Mouse (Mus musculus) forebrain, postnatal 0 days (tissue): ENCODE results near the gene Olfr855. TPM values are rescaled to one million over a fixed set of nuclear protein-coding genes. Genes with fewer than 3 reads are reported as not detected.
A peak's percentile ranks its signal among the peaks of the same experiment; 100 is the strongest.

Experiments used
- ATAC-seq: fragments of 200-750 bp; cut with Nextera tagmentation; 2 replicates; pipeline ENCODE4 v1.8.0; 2017; ENCODE audit warnings: mild to moderate bottlenecking, moderate library complexity
- DNase-seq: peaks from one replicate; pipeline ENCODE4 v3.0.0-alpha.2; 2015
- H3K27ac ChIP-seq: fragments of 300-500 bp; sonication (generic); 2 replicates; pipeline ENCODE4 v1.5.1; 2014; ENCODE audit warnings: low read depth, mild to moderate bottlenecking, antibody characterized with exemption, low read length, moderate library complexity, mixed read lengths
- H3K27me3 ChIP-seq: fragments of 300-500 bp; sonication (generic); 2 replicates; pipeline ENCODE4 v1.6.1; 2014; ENCODE audit warnings: mild to moderate bottlenecking, low read length, mixed read lengths; ENCODE audit not compliant: insufficient read depth
- H3K36me3 ChIP-seq: fragments of 300-500 bp; sonication (generic); 2 replicates; pipeline ENCODE4 v1.6.1; 2014; ENCODE audit warnings: mild to moderate bottlenecking, moderate library complexity; ENCODE audit not compliant: insufficient read depth
- H3K4me1 ChIP-seq: fragments of 300-500 bp; sonication (generic); 2 replicates; pipeline ENCODE4 v1.6.1; 2014; ENCODE audit warnings: antibody characterized with exemption; ENCODE audit not compliant: insufficient read depth
- H3K4me2 ChIP-seq: fragments of 300-500 bp; sonication (generic); 2 replicates; pipeline ENCODE4 v1.6.1; 2014; ENCODE audit warnings: low read depth, mild to moderate bottlenecking, moderate library complexity
- H3K4me3 ChIP-seq: fragments of 300-500 bp; sonication (generic); 2 replicates; pipeline ENCODE4 v1.5.1; 2014; ENCODE audit warnings: low read depth, low read length, mixed read lengths
- H3K9ac ChIP-seq: fragments of 300-500 bp; sonication (generic); 2 replicates; pipeline ENCODE4 v1.6.1; 2014; ENCODE audit warnings: mild to moderate bottlenecking
- H3K9me3 ChIP-seq: fragments of 300-500 bp; sonication (generic); 2 replicates; pipeline ENCODE4 v1.6.1; 2016; ENCODE audit warnings: low read length
- CTCF ChIP-seq: sonication (generic); IDR thresholded peaks from 2 replicates; pipeline ENCODE4 v1.5.1; 2016; ENCODE audit warnings: antibody characterized with exemption, control low read depth, low read depth
- WGBS: fragments of 180-500 bp; shearing (Covaris S2); extraction: QIAGEN DNeasy Blood & Tissue Kit; methylation state at CpG from one replicate; pipeline ENCODE4 v1.1.7; 2014; 5-methylcytosine and 5-hydroxymethylcytosine counted together
- polyA plus RNA-seq: library from polyadenylated mRNA; unstranded; fragments of >200 nt; fragmentation: Nextera tagmentation; extraction: Ambion mirVana; gene quantifications from 2 replicates; pipeline ENCODE4 v1.2.1, GENCODE M21; 2015
- total RNA-seq: library from RNA; depleted of rRNA; stranded (reverse); fragments of >200 nt; gene quantifications from 2 replicates; pipeline ENCODE4 v1.2.3, GENCODE M21; 2014; rRNA removed

Gene Olfr855
- total RNA-seq (not detected in 2 replicates), polyA plus RNA-seq (not detected in 2 replicates)

GRCm38 (mm10) chr9:19582317-19582716, at the start of gene Olfr855:
Gene Olfr855 (plus strand): TSS chr9:19582617.
- H3K36me3 ChIP-seq = no peaks in the 10 kb centered on the region
- no peak for ATAC-seq
- TF ChIP-seq CTCF = no peak

GRCm38 (mm10) chr9:19540976-19541375, 41.4 kb upstream of the Olfr855 start, which contains the start of gene Olfr853:
Gene Olfr853 (minus strand): TSS chr9:19541076.
- H3K4me3 ChIP-seq = no peak within 1 kb of the TSS
- H3K9ac ChIP-seq = no peak within 1 kb of the TSS
- no peak within 1 kb of the TSS for H3K27ac ChIP-seq
- H3K4me2 ChIP-seq = no peak within 1 kb of the TSS
- TF ChIP-seq CTCF = no peak
- DNase-seq (no peak), ATAC-seq (no peak)
- H3K27me3 ChIP-seq = no peaks in the 10 kb centered on the region
- no peaks in the 10 kb centered on the region for H3K9me3 ChIP-seq
- no peaks in the 10 kb centered on the region for H3K36me3 ChIP-seq
- H3K4me1 ChIP-seq = no peaks in the 10 kb centered on the region
- 76% methylated on average over 1 of the region's 1 CpGs for WGBS

More at GRCm38 (mm10) chr9:19582317-19582716, at the start of gene Olfr855:
- H3K9ac ChIP-seq = no peak within 1 kb of the TSS
- no peaks in the 10 kb centered on the region for H3K9me3 ChIP-seq
- no peaks in the 10 kb centered on the region for H3K27me3 ChIP-seq
- H3K4me3 ChIP-seq = no peak within 1 kb of the TSS
- DNase-seq = no peak
- no peak within 1 kb of the TSS for H3K4me2 ChIP-seq
- H3K27ac ChIP-seq = no peak within 1 kb of the TSS
- no peaks in the 10 kb centered on the region for H3K4me1 ChIP-seq

- Histone ChIP-seq H3K4me2 (no peak within 1 kb of the TSS), H3K4me3 (no peak within 1 kb of the TSS), H3K9me3 (peaks cover 5% of the 10 kb centered on the region; the same call in 1 of the 2 replicates), H3K9ac (no peak within 1 kb of the TSS), H3K27ac (no peak within 1 kb of the TSS), H3K4me1 (no peaks in the 10 kb centered on the region), H3K27me3 (no peaks in the 10 kb centered on the region), H3K36me3 (no peaks in the 10 kb centered on the region)
- TF ChIP-seq CTCF = no peak
- ATAC-seq (no peak), DNase-seq (no peak)
- WGBS = 70% methylated on average over 1 of the region's 1 CpGs
These were observed 15.1 kb upstream of the Olfr855 start, which contains the start of gene Olfr854 for GRCm38 (mm10) chr9:19567282-19567681. Gene Olfr854 (minus strand): TSS chr9:19567382.

GRCm38 (mm10) chr9:19621297-19621696, 38.9 kb downstream of the Olfr855 start:
- Histone ChIP-seq H3K9me3 (no peaks in the 10 kb centered on the region), H3K4me2 (no peak overlapping the region), H3K4me1 (no peaks in the 10 kb centered on the region), H3K9ac (no peak overlapping the region), H3K36me3 (peaks cover 5% of the 10 kb centered on the region), H3K4me3 (no peak overlapping the region), H3K27ac (no peak overlapping the region), H3K27me3 (no peaks in the 10 kb centered on the region)
- 97% methylated on average over 3 of the region's 3 CpGs for whole genome bisulfite sequencing
- DNase-seq = peak; percentile 1
- no peak for TF ChIP-seq CTCF
- ATAC-seq = no peak

GRCm38 (mm10) chr9:19621843-19622822, 39.7 kb downstream of the Olfr855 start, which contains the start of gene Zfp317:
Gene Zfp317 (plus strand): TSS chr9:19622102.
- TF ChIP-seq CTCF = no peak

GRCm38 (mm10) chr9:19629574-19629973, 47.2 kb downstream of the Olfr855 start:
- no peak for ATAC-seq
- no peak overlapping the region for H3K4me3 ChIP-seq
- no peak overlapping the region for H3K9ac ChIP-seq

More at GRCm38 (mm10) chr9:19621843-19622822, 39.7 kb downstream of the Olfr855 start, which contains the start of gene Zfp317:
- Histone ChIP-seq H3K27me3 (no peaks in the 10 kb centered on the region), H3K4me1 (no peaks in the 10 kb centered on the region), H3K27ac (peak within 1 kb of the TSS; percentile 80), H3K9me3 (no peaks in the 10 kb centered on the region), H3K36me3 (peaks cover 8% of the 10 kb centered on the region), H3K4me3 (peak within 1 kb of the TSS; percentile 59), H3K9ac (peak within 1 kb of the TSS; percentile 63), H3K4me2 (peak within 1 kb of the TSS; percentile 42)
- 2% methylated on average over 35 of the region's 35 CpGs for WGBS
- peak; percentile 99 for DNase-seq
- peak; percentile 98 for ATAC-seq

More at GRCm38 (mm10) chr9:19629574-19629973, 47.2 kb downstream of the Olfr855 start:
- H3K4me1 ChIP-seq = no peaks in the 10 kb centered on the region
- peaks cover 22% of the 10 kb centered on the region for H3K36me3 ChIP-seq
- H3K4me2 ChIP-seq = no peak overlapping the region
- no peak for DNase-seq
- no peak for TF ChIP-seq CTCF
- H3K9me3 ChIP-seq = no peaks in the 10 kb centered on the region
- no peak overlapping the region for H3K27ac ChIP-seq
- H3K27me3 ChIP-seq = no peaks in the 10 kb centered on the region

Other genes starting within 250 kb of the Olfr855 start
- gene Olfr845, start 246.2 kb upstream of the Olfr855 start, total RNA-seq = not detected in 2 replicates
- gene Olfr845, start 246.2 kb upstream of the Olfr855 start, polyA plus RNA-seq = not detected in 2 replicates
- not detected in 2 replicates for gene Olfr846, start 218.6 kb upstream of the Olfr855 start, total RNA-seq
- gene Olfr846, start 218.6 kb upstream of the Olfr855 start, polyA plus RNA-seq = not detected in 2 replicates
- not detected in 2 replicates for gene Olfr847, start 203.9 kb upstream of the Olfr855 start, total RNA-seq
- not detected in 2 replicates for gene Olfr847, start 203.9 kb upstream of the Olfr855 start, polyA plus RNA-seq
- gene Olfr849, start 142.4 kb upstream of the Olfr855 start, total RNA-seq = not detected in 2 replicates
- not detected in 2 replicates for gene Olfr849, start 142.4 kb upstream of the Olfr855 start, polyA plus RNA-seq
- gene Olfr850, start 104.4 kb upstream of the Olfr855 start, total RNA-seq = not detected in 2 replicates
- not detected in 2 replicates for gene Olfr850, start 104.4 kb upstream of the Olfr855 start, polyA plus RNA-seq
- gene Olfr851, start 89.3 kb upstream of the Olfr855 start, total RNA-seq = not detected in 2 replicates
- not detected in 2 replicates for gene Olfr851, start 89.3 kb upstream of the Olfr855 start, polyA plus RNA-seq
- gene Olfr853, start 41.5 kb upstream of the Olfr855 start, total RNA-seq = not detected in 2 replicates
- gene Olfr853, start 41.5 kb upstream of the Olfr855 start, polyA plus RNA-seq = not detected in 2 replicates
- gene Olfr854, start 15.2 kb upstream of the Olfr855 start, total RNA-seq = not detected in 2 replicates
- not detected in 2 replicates for gene Olfr854, start 15.2 kb upstream of the Olfr855 start, polyA plus RNA-seq
- gene Zfp317, start 39.5 kb downstream of the Olfr855 start, total RNA-seq = 43.3 and 49.5 TPM in 2 replicates
- gene Zfp317, start 39.5 kb downstream of the Olfr855 start, polyA plus RNA-seq = 19.9 and 23.9 TPM in 2 replicates
- not detected in 2 replicates for gene Olfr857, start 126.8 kb downstream of the Olfr855 start, total RNA-seq
- gene Olfr857, start 126.8 kb downstream of the Olfr855 start, polyA plus RNA-seq = not detected in 2 replicates
- gene Olfr58, start 197.7 kb downstream of the Olfr855 start, total RNA-seq = not detected in 2 replicates
- gene Olfr58, start 197.7 kb downstream of the Olfr855 start, polyA plus RNA-seq = not detected in 2 replicates
- gene Olfr859, start 222.3 kb downstream of the Olfr855 start, total RNA-seq = not detected in 2 replicates
- gene Olfr859, start 222.3 kb downstream of the Olfr855 start, polyA plus RNA-seq = not detected in 2 replicates